Mouse (Mus musculus): ENCODE data around the gene Kcnj2.

Kcnj2 gene

GRCm38 (mm10) chr11:111091117-111091516 lies 25.2 kb downstream of the Kcnj2 start:
- DNase-seq (ENCODE audit: low read depth, low spot score), result no peak

- DNase-seq (ENCODE audit: low read depth, low spot score), result no peak
Observed at GRCm38 (mm10) chr11:111092967-111093366, 27.0 kb downstream of the Kcnj2 start.

GRCm38 (mm10) chr11:111096612-111097011 lies 30.6 kb downstream of the Kcnj2 start:
- no peak for DNase-seq (ENCODE audit: low read depth, low spot score)

GRCm38 (mm10) chr11:111100131-111100530 lies 34.2 kb downstream of the Kcnj2 start:
- no peak for DNase-seq (ENCODE audit: low read depth, low spot score)

- DNase-seq (ENCODE audit: low read depth, low spot score), result no peak
Observed at GRCm38 (mm10) chr11:111100651-111101050, 34.7 kb downstream of the Kcnj2 start.

- DNase-seq (ENCODE audit: low read depth, low spot score), result no peak
Observed at GRCm38 (mm10) chr11:111101620-111102176, 35.7 kb downstream of the Kcnj2 start.

GRCm38 (mm10) chr11:111104422-111104821 lies 38.5 kb downstream of the Kcnj2 start:
- no peak for DNase-seq (ENCODE audit: low read depth, low spot score)

GRCm38 (mm10) chr11:111108130-111108529 lies 42.2 kb downstream of the Kcnj2 start:
- no peak for DNase-seq (ENCODE audit: low read depth, low spot score)

GRCm38 (mm10) chr11:111121514-111121913 lies 55.5 kb downstream of the Kcnj2 start:
- no peak for DNase-seq (ENCODE audit: low read depth, low spot score)

- no peak for DNase-seq (ENCODE audit: low read depth, low spot score)
Observed at GRCm38 (mm10) chr11:111123324-111123723, 57.4 kb downstream of the Kcnj2 start.

- DNase-seq (ENCODE audit: low read depth, low spot score), result no peak
Observed at GRCm38 (mm10) chr11:111125963-111126362, 60.0 kb downstream of the Kcnj2 start.
